8 mouse cellular contexts compared by ENCODE assay signal in genomic region chr11:49712555-49713335, GRCm38 (mm10). TPM values are rescaled to one million over a fixed set of nuclear protein-coding genes. Genes with fewer than 3 reads are reported as not detected.
DNase-seq lines count a peak whose midpoint lies in the region; ATAC-seq and TF ChIP-seq lines count a peak whose summit lies in the region.

TSS of gene Cnot6 (minus strand) at chr11:49712723.

- no peaks in the 10 kb centered on the region for H3K9me3 ChIP-seq in E14TG2a.4 (ENCODE audit: low read length)
- no peaks in the 10 kb centered on the region for H3K9me3 ChIP-seq in forebrain, embryonic 12.5 days
- no peaks in the 10 kb centered on the region for H3K9me3 ChIP-seq in heart, postnatal 0 days (replicated peaks; ENCODE audit: control insufficient read depth, low read length)
- H3K9me3 ChIP-seq in liver, embryonic 16.5 days (replicated peaks; ENCODE audit: control insufficient read depth, low read length) = no peaks in the 10 kb centered on the region
- H3K9me3 ChIP-seq in neural tube, embryonic 13.5 days = no peaks in the 10 kb centered on the region

- H3K36me3 ChIP-seq in E14TG2a.4 (ENCODE audit: insufficient read depth, low read length) = peaks cover 31% of the 10 kb centered on the region
- H3K36me3 ChIP-seq in forebrain, embryonic 12.5 days (replicated peaks) = peaks cover 8% of the 10 kb centered on the region; the same call in 1 of the 2 replicates
- H3K36me3 ChIP-seq in heart, postnatal 0 days (replicated peaks; ENCODE audit: control insufficient read depth, insufficient read depth, low read length) = no peaks in the 10 kb centered on the region
- no peaks in the 10 kb centered on the region for H3K36me3 ChIP-seq in liver, embryonic 16.5 days (ENCODE audit: control insufficient read depth, insufficient read depth)
- no peaks in the 10 kb centered on the region for H3K36me3 ChIP-seq in neural tube, embryonic 13.5 days
- H3K36me3 ChIP-seq in testis, adult 2 months (ENCODE audit: control insufficient read depth, insufficient read depth, low read length) = no peaks in the 10 kb centered on the region

- 2% methylated on average over 47 of the region's 65 CpGs for WGBS in forebrain, embryonic 12.5 days
- 1% methylated on average over 54 of the region's 65 CpGs for WGBS in heart, postnatal 0 days
- under 1% methylated on average over 64 of the region's 65 CpGs for WGBS in liver, embryonic 16.5 days (ENCODE audit: insufficient replicate concordance)
- 1% methylated on average over 63 of the region's 65 CpGs for WGBS in neural tube, embryonic 13.5 days

- TF ChIP-seq EP300 in heart, postnatal 0 days (IDR thresholded peaks at IDR 0.05; ENCODE audit: low read depth) = peak; percentile 60; the same call in 1 of the 2 replicates

- no peak for TF ChIP-seq CTCF in E14TG2a.4 (conservative IDR thresholded peaks at IDR 0.05; ENCODE audit: low read length)
- no peak for TF ChIP-seq CTCF in heart, postnatal 0 days (IDR thresholded peaks at IDR 0.05; ENCODE audit: low read depth)
- TF ChIP-seq CTCF in testis, adult 2 months (IDR thresholded peaks at IDR 0.05; ENCODE audit: control insufficient read depth, insufficient read depth, insufficient replicate concordance, low read depth, low read length) = no peak

- H3K9ac ChIP-seq in forebrain, embryonic 12.5 days = peak within 1 kb of the TSS; percentile 99
- peak within 1 kb of the TSS; percentile 97 for H3K9ac ChIP-seq in heart, postnatal 0 days (replicated peaks; ENCODE audit: low read depth, low read length)
- H3K9ac ChIP-seq in liver, embryonic 16.5 days (ENCODE audit: low read depth, low read length) = peak within 1 kb of the TSS; percentile 98
- H3K9ac ChIP-seq in neural tube, embryonic 13.5 days = peak within 1 kb of the TSS; percentile 96

- peak within 1 kb of the TSS; percentile 76 for H3K4me2 ChIP-seq in forebrain, embryonic 12.5 days
- H3K4me2 ChIP-seq in heart, postnatal 0 days (ENCODE audit: low read depth, low read length) = peak within 1 kb of the TSS; percentile 79
- peak within 1 kb of the TSS; percentile 93 for H3K4me2 ChIP-seq in liver, embryonic 16.5 days (ENCODE audit: low read depth, low read length)
- peak within 1 kb of the TSS; percentile 72 for H3K4me2 ChIP-seq in neural tube, embryonic 13.5 days

- TF ChIP-seq POLR2A in testis, adult 2 months (IDR thresholded peaks at IDR 0.05; ENCODE audit: control insufficient read depth, low read depth, low read length) = peak; percentile 83

- H3K27ac ChIP-seq in forebrain, embryonic 12.5 days = peak within 1 kb of the TSS; percentile 96
- H3K27ac ChIP-seq in heart, postnatal 0 days (ENCODE audit: low read depth) = peak within 1 kb of the TSS; percentile 92
- H3K27ac ChIP-seq in liver, embryonic 16.5 days (ENCODE audit: low read length) = peak within 1 kb of the TSS; percentile 95
- H3K27ac ChIP-seq in neural tube, embryonic 13.5 days (replicated peaks) = peak within 1 kb of the TSS; percentile 94
- peak within 1 kb of the TSS; percentile 81 for H3K27ac ChIP-seq in testis, adult 2 months (ENCODE audit: control insufficient read depth, insufficient read depth, low read depth, low read length)

- peak within 1 kb of the TSS; percentile 93 for H3K4me3 ChIP-seq in E14TG2a.4 (replicated peaks; ENCODE audit: low read length)
- H3K4me3 ChIP-seq in forebrain, embryonic 12.5 days (replicated peaks) = peak within 1 kb of the TSS; percentile 98
- H3K4me3 ChIP-seq in heart, postnatal 0 days (ENCODE audit: low read depth, low read length) = peak within 1 kb of the TSS; percentile 99
- peak within 1 kb of the TSS; percentile 97 for H3K4me3 ChIP-seq in liver, embryonic 16.5 days (ENCODE audit: low read depth, low read length)
- H3K4me3 ChIP-seq in neural tube, embryonic 13.5 days = peak within 1 kb of the TSS; percentile 95
- peak within 1 kb of the TSS; percentile 91 for H3K4me3 ChIP-seq in testis, adult 2 months (ENCODE audit: control insufficient read depth, low read depth, low read length)

- peak; percentile 99 for DNase-seq in c-Kit-positive CD71-positive TER-119-positive erythroid progenitor cells, embryonic 14.5 days (ENCODE audit: low spot score)
- peak; percentile 90 for DNase-seq in heart, postnatal 0 days (ENCODE audit: low spot score)
- DNase-seq in kidney, postnatal 4 days = peak; percentile 98 to 99

- no peaks in the 10 kb centered on the region for H3K27me3 ChIP-seq in E14TG2a.4 (ENCODE audit: insufficient read depth, low read length)
- no peaks in the 10 kb centered on the region for H3K27me3 ChIP-seq in forebrain, embryonic 12.5 days
- no peaks in the 10 kb centered on the region for H3K27me3 ChIP-seq in heart, postnatal 0 days (ENCODE audit: control insufficient read depth, insufficient read depth, low read length)
- no peaks in the 10 kb centered on the region for H3K27me3 ChIP-seq in liver, embryonic 16.5 days (ENCODE audit: control insufficient read depth, insufficient read depth, low read depth, low read length)
- H3K27me3 ChIP-seq in neural tube, embryonic 13.5 days = no peaks in the 10 kb centered on the region
- no peaks in the 10 kb centered on the region for H3K27me3 ChIP-seq in testis, adult 2 months (ENCODE audit: control insufficient read depth, insufficient read depth, low read length)

- ATAC-seq in forebrain, embryonic 12.5 days (ENCODE audit: low FRiP score) = peak; percentile 99
- peak; percentile 97 for ATAC-seq in heart, postnatal 0 days (ENCODE audit: insufficient read depth, low read depth)
- ATAC-seq in liver, embryonic 16.5 days (ENCODE audit: low read depth) = peak; percentile 97
- ATAC-seq in neural tube, embryonic 13.5 days (ENCODE audit: low read depth) = peak; percentile 97

- peaks cover 63% of the 10 kb centered on the region for H3K4me1 ChIP-seq in E14TG2a.4 (replicated peaks; ENCODE audit: low read depth, low read length)
- peaks cover 42% of the 10 kb centered on the region for H3K4me1 ChIP-seq in forebrain, embryonic 12.5 days
- H3K4me1 ChIP-seq in heart, postnatal 0 days (ENCODE audit: control insufficient read depth, insufficient read depth) = peaks cover 15% of the 10 kb centered on the region; the same call in 1 of the 2 replicates
- H3K4me1 ChIP-seq in liver, embryonic 16.5 days (ENCODE audit: control insufficient read depth, low read depth, low read length) = peaks cover 37% of the 10 kb centered on the region
- peaks cover 39% of the 10 kb centered on the region for H3K4me1 ChIP-seq in neural tube, embryonic 13.5 days (replicated peaks)
- H3K4me1 ChIP-seq in testis, adult 2 months (ENCODE audit: control insufficient read depth, insufficient read depth, low read length) = peaks cover 13% of the 10 kb centered on the region

RNA-seq across cellular contexts. Expression of gene Cnot6, which starts in this region (rescaled TPM):
- 99.5 and 101 TPM in 2 replicates for polyA plus RNA-seq in forebrain, embryonic 12.5 days (2016; fragmentation: Nextera tagmentation; extraction: Ambion mirVana)
- 21.4 and 36.6 TPM in 2 replicates for total RNA-seq in heart, postnatal 0 days (2014; rRNA removed; ENCODE audit: low replicate concordance)
- polyA plus RNA-seq in heart, postnatal 0 days (2015; fragmentation: Nextera tagmentation; extraction: Ambion mirVana) = 19.6 and 19.8 TPM in 2 replicates
- 14.2 and 15.4 TPM in 2 replicates for polyA plus RNA-seq in liver, embryonic 16.5 days (2015; fragmentation: Nextera tagmentation; extraction: Ambion mirVana)
- 42.8 and 52.8 TPM in 2 replicates for polyA plus RNA-seq in neural tube, embryonic 13.5 days (2015; fragmentation: Nextera tagmentation; extraction: Ambion mirVana)
- 12.5 and 18.1 TPM in 2 replicates for polyA plus RNA-seq in testis, adult 2 months (2012; rRNA removed)

Comparison
In these comparisons a context has a peak if more than half of its experiments do, and no peak if none do; other contexts are left out.
1. Peak in every context shown above with its lines: DNase-seq, ATAC-seq, H3K4me3 ChIP-seq and H3K27ac ChIP-seq.